Mouse (Mus musculus) limb, embryonic 12.5 days (tissue): ENCODE measurements around the gene Anxa4. TPM values are rescaled to one million over a fixed set of nuclear protein-coding genes. Genes with fewer than 3 reads are reported as not detected.

Experiments used
- ATAC-seq: fragments of 200-750 bp; cut with Nextera tagmentation; 2 replicates; pipeline ENCODE4 v1.8.0; 2017; ENCODE audit warnings: low read depth, moderate TSS enrichment; ENCODE audit not compliant: insufficient number of reproducible peaks, insufficient read depth, low FRiP score, low TSS enrichment
- H3K27ac ChIP-seq: fragments of 300-500 bp; sonication (generic); 2 replicates; pipeline ENCODE4 v1.5.1; 2016; ENCODE audit warnings: mild to moderate bottlenecking, moderate library complexity
- H3K27me3 ChIP-seq: fragments of 300-500 bp; sonication (generic); 2 replicates; pipeline ENCODE4 v1.6.1; 2016; ENCODE audit warnings: mild to moderate bottlenecking, moderate library complexity
- H3K36me3 ChIP-seq: fragments of 300-500 bp; sonication (generic); 2 replicates; pipeline ENCODE4 v1.6.1; 2016; ENCODE audit warnings: mild to moderate bottlenecking, moderate library complexity
- H3K4me1 ChIP-seq: fragments of 300-500 bp; sonication (generic); replicated peaks from 2 replicates; pipeline ENCODE4 v1.6.1; 2016
- H3K4me2 ChIP-seq: fragments of 300-500 bp; sonication (generic); 2 replicates; pipeline ENCODE4 v1.6.1; 2016; ENCODE audit warnings: mild to moderate bottlenecking, moderate library complexity
- H3K4me3 ChIP-seq: fragments of 300-500 bp; sonication (generic); replicated peaks from 2 replicates; pipeline ENCODE4 v1.5.1; 2016; ENCODE audit warnings: mild to moderate bottlenecking
- H3K9ac ChIP-seq: fragments of 300-500 bp; sonication (generic); replicated peaks from 2 replicates; pipeline ENCODE4 v1.6.1; 2016; ENCODE audit warnings: mild to moderate bottlenecking, moderate library complexity
- H3K9me3 ChIP-seq: fragments of 300-500 bp; sonication (generic); 2 replicates; pipeline ENCODE4 v1.6.1; 2016; ENCODE audit warnings: mild to moderate bottlenecking, moderate library complexity
- WGBS: fragments of 180-500 bp; shearing (Covaris S2); methylation state at CpG from one replicate; pipeline ENCODE4 v1.1.7; 2016; 5-methylcytosine and 5-hydroxymethylcytosine counted together
- polyA plus RNA-seq: library from polyadenylated mRNA; unstranded; fragments of >200 nt; fragmentation: Nextera tagmentation; extraction: Ambion mirVana; gene quantifications from 2 replicates; pipeline ENCODE4 v1.2.1, GENCODE M21; 2016

Gene Anxa4
- polyA plus RNA-seq, 1 experiment from 2014 or later = 17.9 TPM

GRCm38 (mm10) chr6:86777181-86777580, 16.2 kb downstream of the Anxa4 start:
- H3K27ac ChIP-seq = no peak overlapping the region
- H3K4me3 ChIP-seq = no peak overlapping the region
- peaks cover 12% of the 10 kb centered on the region for H3K4me1 ChIP-seq
- no peak overlapping the region for H3K4me2 ChIP-seq
- no peak overlapping the region for H3K9ac ChIP-seq
- WGBS = 59% methylated on average over 3 of the region's 3 CpGs
- no peaks in the 10 kb centered on the region for H3K27me3 ChIP-seq
- H3K9me3 ChIP-seq = no peaks in the 10 kb centered on the region
- ATAC-seq = no peak
- no peaks in the 10 kb centered on the region for H3K36me3 ChIP-seq

- Histone ChIP-seq H3K27me3 (no peaks in the 10 kb centered on the region), H3K9me3 (no peaks in the 10 kb centered on the region), H3K4me1 (peaks cover 12% of the 10 kb centered on the region), H3K36me3 (no peaks in the 10 kb centered on the region), H3K27ac (no peak overlapping the region), H3K4me2 (no peak overlapping the region), H3K9ac (no peak overlapping the region), H3K4me3 (no peak overlapping the region)
- ATAC-seq = no peak
- WGBS = 48% methylated on average over 4 of the region's 4 CpGs
Observed at GRCm38 (mm10) chr6:86776706-86777071, 16.7 kb downstream of the Anxa4 start.

DNA sequence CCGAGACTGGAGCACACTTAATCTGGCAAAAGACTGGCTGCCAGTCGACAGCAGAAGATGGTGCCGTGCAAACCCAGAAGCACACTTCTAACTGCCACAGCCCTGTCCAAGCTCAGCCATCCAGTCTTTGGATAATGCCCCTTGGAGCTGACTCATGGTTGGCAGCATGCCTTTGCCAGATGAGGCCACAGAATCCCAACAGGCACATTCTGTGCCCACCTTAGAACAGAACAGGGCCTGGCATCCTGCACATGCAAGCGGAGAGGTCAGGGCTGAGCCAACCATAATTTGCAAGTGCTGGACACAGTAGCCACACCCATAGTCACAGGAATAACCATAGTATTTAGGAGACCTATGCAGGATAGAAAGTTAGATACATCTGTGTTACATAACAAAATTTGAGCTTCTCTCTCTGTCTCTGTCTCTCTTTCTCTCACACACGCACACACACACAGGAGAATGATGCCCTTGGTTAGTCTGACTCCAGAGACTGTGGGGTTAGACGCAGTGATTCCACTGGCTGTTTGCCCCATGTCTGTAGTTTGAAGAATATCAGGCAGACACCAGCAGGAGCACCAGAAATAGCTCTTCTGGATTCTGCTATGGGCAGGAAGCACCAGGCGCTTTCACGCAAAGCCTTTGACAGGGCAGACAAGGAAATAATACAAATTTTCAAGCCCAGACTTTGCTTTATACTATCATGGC, 17.2 kb downstream of the Anxa4 start:
- Histone ChIP-seq H3K4me1 (peaks cover 12% of the 10 kb centered on the region), H3K36me3 (no peaks in the 10 kb centered on the region), H3K27me3 (no peaks in the 10 kb centered on the region), H3K4me3 (no peak overlapping the region), H3K4me2 (no peak overlapping the region), H3K27ac (no peak overlapping the region), H3K9me3 (no peaks in the 10 kb centered on the region), H3K9ac (no peak overlapping the region)
- WGBS = 88% methylated on average over 8 of the region's 8 CpGs
- no peak for ATAC-seq

GRCm38 (mm10) chr6:86774937-86775336, 18.4 kb downstream of the Anxa4 start:
- Histone ChIP-seq H3K4me1 (peaks cover 12% of the 10 kb centered on the region), H3K27ac (no peak overlapping the region), H3K4me3 (no peak overlapping the region), H3K4me2 (no peak overlapping the region), H3K27me3 (no peaks in the 10 kb centered on the region), H3K36me3 (no peaks in the 10 kb centered on the region), H3K9me3 (no peaks in the 10 kb centered on the region), H3K9ac (no peak overlapping the region)
- WGBS = 81% methylated on average over 6 of the region's 6 CpGs
- no peak for ATAC-seq

DNA sequence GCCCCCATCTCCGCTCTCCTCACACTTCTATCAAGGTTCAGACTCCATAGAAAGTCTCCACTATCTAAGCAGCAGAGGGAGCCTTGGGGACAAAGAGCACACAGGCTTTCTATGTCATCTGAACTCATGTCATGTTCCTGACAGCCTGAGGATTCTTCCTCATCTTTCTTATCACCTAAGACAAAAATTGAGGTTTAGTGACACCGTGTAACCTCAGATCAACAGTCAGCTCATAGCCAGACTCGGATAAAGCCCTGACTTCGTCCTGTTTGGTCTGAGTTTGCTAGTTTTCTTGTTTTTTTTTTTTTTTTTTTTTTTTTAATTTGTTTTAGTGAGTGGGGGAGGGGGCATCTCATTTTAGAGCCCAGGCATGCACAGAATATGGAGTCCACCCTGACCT, 19.6 kb downstream of the Anxa4 start:
- Histone ChIP-seq H3K4me2 (no peak overlapping the region), H3K4me1 (peaks cover 12% of the 10 kb centered on the region), H3K4me3 (no peak overlapping the region), H3K27ac (no peak overlapping the region), H3K9ac (no peak overlapping the region), H3K9me3 (no peaks in the 10 kb centered on the region), H3K36me3 (no peaks in the 10 kb centered on the region), H3K27me3 (no peaks in the 10 kb centered on the region)
- 85% methylated on average over 4 of the region's 4 CpGs for WGBS
- ATAC-seq = no peak

DNA sequence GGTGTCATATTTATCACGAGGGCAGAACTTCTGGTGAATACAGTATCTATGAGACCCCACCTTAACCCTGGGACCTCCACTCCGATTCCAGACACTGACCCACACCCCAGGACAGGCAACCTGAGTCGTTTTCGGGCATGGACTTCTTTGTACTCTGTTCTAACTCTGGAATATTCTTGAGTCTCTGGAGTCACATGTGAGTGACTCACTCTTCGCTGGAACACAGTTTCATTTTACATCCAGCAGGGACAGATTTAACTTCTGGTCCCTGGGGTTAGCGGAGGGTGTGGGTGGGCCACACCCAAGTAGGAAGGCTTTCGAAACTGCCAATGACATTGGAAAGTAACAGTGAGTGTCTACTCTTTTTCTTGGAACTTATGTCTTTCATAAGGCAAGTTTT, 20.8 kb downstream of the Anxa4 start:
- peaks cover 12% of the 10 kb centered on the region for H3K4me1 ChIP-seq
- H3K9ac ChIP-seq = no peak overlapping the region
- H3K4me2 ChIP-seq = no peak overlapping the region
- no peak overlapping the region for H3K27ac ChIP-seq
- ATAC-seq = no peak
- H3K36me3 ChIP-seq = no peaks in the 10 kb centered on the region
- H3K27me3 ChIP-seq = no peaks in the 10 kb centered on the region
- H3K9me3 ChIP-seq = no peaks in the 10 kb centered on the region
- H3K4me3 ChIP-seq = no peak overlapping the region
- WGBS = 86% methylated on average over 7 of the region's 7 CpGs

GRCm38 (mm10) chr6:86768938-86769337, 24.4 kb downstream of the Anxa4 start:
- Histone ChIP-seq H3K4me3 (no peak overlapping the region), H3K27me3 (no peaks in the 10 kb centered on the region), H3K9me3 (no peaks in the 10 kb centered on the region), H3K36me3 (no peaks in the 10 kb centered on the region), H3K4me2 (no peak overlapping the region), H3K27ac (no peak overlapping the region), H3K4me1 (no peaks in the 10 kb centered on the region), H3K9ac (no peak overlapping the region)
- no peak for ATAC-seq
- WGBS = 81% methylated on average over 4 of the region's 4 CpGs

DNA sequence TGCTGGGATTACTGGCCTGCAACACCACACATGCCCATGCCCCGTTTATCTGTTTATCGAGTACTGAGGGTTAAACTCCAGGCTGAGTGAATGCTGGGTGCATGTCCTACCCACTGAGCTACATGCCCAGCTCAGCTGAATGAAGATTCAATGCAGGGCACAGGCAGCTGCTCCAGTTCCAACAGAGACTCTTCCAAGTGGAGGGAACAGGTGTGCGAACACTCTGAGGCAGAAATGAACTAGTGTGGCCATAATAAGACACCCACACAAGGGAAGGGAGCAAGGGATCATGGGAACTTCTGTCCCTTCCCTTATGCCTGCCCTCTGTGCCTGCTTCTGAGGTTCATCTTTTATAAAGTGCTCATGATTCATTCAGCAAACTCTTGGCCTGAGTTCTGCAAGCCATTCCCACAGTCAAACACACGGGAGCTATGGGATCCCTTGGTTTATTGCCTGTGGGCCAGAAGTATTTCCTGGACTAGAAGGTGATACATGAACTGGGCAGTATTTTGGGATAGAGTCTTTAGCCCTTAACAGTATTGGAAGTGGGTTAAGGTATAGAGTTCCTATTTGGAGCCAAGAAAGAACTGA, 25.1 kb downstream of the Anxa4 start:
- Histone ChIP-seq H3K27ac (no peak overlapping the region), H3K4me2 (no peak overlapping the region), H3K36me3 (no peaks in the 10 kb centered on the region), H3K9me3 (no peaks in the 10 kb centered on the region), H3K4me1 (no peaks in the 10 kb centered on the region), H3K9ac (no peak overlapping the region), H3K4me3 (no peak overlapping the region), H3K27me3 (no peaks in the 10 kb centered on the region)
- WGBS = 77% methylated on average over 4 of the region's 4 CpGs
- ATAC-seq = no peak

DNA sequence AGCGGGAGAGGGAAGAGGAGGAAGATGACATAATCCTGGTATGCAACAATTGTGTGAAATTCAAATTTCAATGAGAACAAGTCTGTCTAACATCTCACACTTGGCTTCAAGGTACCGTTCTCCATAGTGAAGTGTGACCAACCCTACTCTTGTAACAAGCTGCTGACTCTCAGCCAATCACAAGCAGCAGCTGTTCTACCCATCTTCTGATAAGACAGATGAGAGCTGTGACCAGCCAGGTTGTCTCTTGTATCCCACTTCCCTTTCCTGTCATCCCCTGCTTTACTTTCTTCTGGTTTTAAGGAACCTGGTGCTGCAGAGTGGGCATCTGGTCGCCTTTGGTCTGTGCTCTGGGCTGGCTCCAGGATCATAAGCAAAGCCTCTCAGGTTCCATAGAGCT, 25.9 kb downstream of the Anxa4 start:
- ATAC-seq = no peak
- Histone ChIP-seq H3K9me3 (no peaks in the 10 kb centered on the region), H3K36me3 (no peaks in the 10 kb centered on the region), H3K27me3 (no peaks in the 10 kb centered on the region), H3K27ac (no peak overlapping the region), H3K4me3 (no peak overlapping the region), H3K9ac (no peak overlapping the region), H3K4me2 (no peak overlapping the region), H3K4me1 (no peaks in the 10 kb centered on the region)
- 66% methylated on average over 3 of the region's 3 CpGs for WGBS

DNA sequence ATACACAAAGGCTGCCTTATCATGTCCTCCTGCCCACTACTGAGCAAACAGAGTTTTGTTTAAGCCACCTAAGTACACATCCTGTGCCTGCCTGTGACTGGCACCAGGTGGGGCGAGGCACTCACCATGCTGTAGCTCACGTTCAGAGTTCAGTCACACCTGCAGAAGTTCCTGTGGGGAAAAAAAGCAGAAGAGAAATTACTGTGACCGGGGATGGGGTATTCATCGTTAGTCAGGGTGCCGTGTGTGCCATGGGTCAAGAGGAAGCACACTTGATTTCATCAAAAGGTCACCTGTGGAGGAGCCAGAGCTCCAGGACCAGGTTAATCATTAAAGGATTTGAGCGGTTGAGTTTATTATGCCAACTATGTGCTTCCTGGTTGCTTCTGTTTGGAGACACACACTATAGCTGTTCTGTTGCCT, 27.7 kb downstream of the Anxa4 start:
- WGBS = 70% methylated on average over 6 of the region's 6 CpGs
- Histone ChIP-seq H3K9ac (no peak overlapping the region), H3K9me3 (no peaks in the 10 kb centered on the region), H3K36me3 (no peaks in the 10 kb centered on the region), H3K27me3 (no peaks in the 10 kb centered on the region), H3K27ac (no peak overlapping the region), H3K4me1 (no peaks in the 10 kb centered on the region), H3K4me3 (no peak overlapping the region), H3K4me2 (no peak overlapping the region)
- ATAC-seq = no peak

DNA sequence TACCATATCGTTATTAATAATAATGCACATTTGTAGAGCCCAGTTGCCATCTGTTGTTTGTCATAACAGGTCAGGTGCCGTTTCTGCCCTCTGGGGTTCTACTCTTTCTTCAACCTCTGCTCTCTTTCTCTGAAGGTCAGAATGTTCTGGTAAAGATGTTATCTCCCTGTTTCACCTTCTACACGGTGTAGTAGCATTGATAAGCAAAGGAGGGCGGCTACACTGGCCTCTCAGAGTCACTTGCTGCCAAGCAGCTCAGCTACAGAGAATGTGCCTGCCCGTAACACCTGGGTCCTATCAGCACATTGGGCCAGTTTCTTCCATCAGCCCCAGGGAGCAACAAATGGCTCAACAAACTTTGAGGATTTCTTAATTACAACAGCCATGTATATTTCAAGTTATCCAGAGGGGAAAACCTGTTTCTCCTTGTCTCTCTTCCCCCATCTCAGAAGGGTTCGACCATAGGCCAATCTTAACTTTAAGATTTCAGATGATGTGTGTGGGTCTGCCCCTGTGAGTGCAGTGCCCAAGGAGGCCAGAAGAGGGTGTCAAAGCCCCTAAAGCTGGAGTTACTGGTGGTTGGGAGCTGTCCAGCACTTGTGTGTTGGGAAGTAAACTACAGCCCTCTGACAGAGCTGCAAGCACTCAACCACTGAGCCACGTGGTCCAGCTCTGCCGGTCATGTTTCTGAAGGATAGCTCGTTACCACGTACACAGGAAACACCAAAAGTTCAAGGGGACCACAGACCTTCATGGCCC, 39.1 kb downstream of the Anxa4 start:
- Histone ChIP-seq H3K9ac (no peak overlapping the region), H3K27ac (0 out of 2 replicates have a peak overlapping the region, but pooled peaks have one; percentile 17), H3K4me2 (no peak overlapping the region), H3K27me3 (no peaks in the 10 kb centered on the region), H3K36me3 (peaks cover 8% of the 10 kb centered on the region; the same call in 1 of the 2 replicates), H3K4me1 (no peaks in the 10 kb centered on the region), H3K4me3 (no peak overlapping the region), H3K9me3 (peaks cover 6% of the 10 kb centered on the region)
- 85% methylated on average over 10 of the region's 10 CpGs for WGBS
- ATAC-seq = no peak
